Mouse (Mus musculus) hindbrain, embryonic 12.5 days (tissue): Measurements from ENCODE around the gene Cables2. TPM values are rescaled to one million over a fixed set of nuclear protein-coding genes. Genes with fewer than 3 reads are reported as not detected.
A peak's percentile ranks its signal among the peaks of the same experiment; 100 is the strongest.

Source experiments
- ATAC-seq: fragments of 200-750 bp; cut with Nextera tagmentation; 2 replicates; pipeline ENCODE4 v1.8.0; 2017; ENCODE audit warnings: moderate TSS enrichment; ENCODE audit not compliant: low FRiP score
- H3K27ac ChIP-seq: fragments of 300-500 bp; sonication (generic); 2 replicates; pipeline ENCODE4 v1.5.1; 2016; ENCODE audit warnings: mild to moderate bottlenecking
- H3K27me3 ChIP-seq: fragments of 300-500 bp; sonication (generic); 2 replicates; pipeline ENCODE4 v1.6.1; 2016; ENCODE audit warnings: mild to moderate bottlenecking
- H3K36me3 ChIP-seq: fragments of 300-500 bp; sonication (generic); 2 replicates; pipeline ENCODE4 v1.6.1; 2016; ENCODE audit warnings: mild to moderate bottlenecking
- H3K4me1 ChIP-seq: fragments of 300-500 bp; sonication (generic); 2 replicates; pipeline ENCODE4 v1.6.1; 2016
- H3K4me2 ChIP-seq: fragments of 300-500 bp; sonication (generic); replicated peaks from 2 replicates; pipeline ENCODE4 v1.6.1; 2016; ENCODE audit warnings: mild to moderate bottlenecking
- H3K4me3 ChIP-seq: fragments of 300-500 bp; sonication (generic); 2 replicates; pipeline ENCODE4 v1.5.1; 2016; ENCODE audit warnings: mild to moderate bottlenecking
- H3K9ac ChIP-seq: fragments of 300-500 bp; sonication (generic); 2 replicates; pipeline ENCODE4 v1.6.1; 2016; ENCODE audit warnings: mild to moderate bottlenecking, moderate library complexity
- H3K9me3 ChIP-seq: fragments of 300-500 bp; sonication (generic); replicated peaks from 2 replicates; pipeline ENCODE4 v1.6.1; 2016; ENCODE audit warnings: mild to moderate bottlenecking
- WGBS: fragments of 180-500 bp; shearing (Covaris S2); methylation state at CpG from one replicate; pipeline ENCODE4 v1.1.7; 2016; 5-methylcytosine and 5-hydroxymethylcytosine counted together
- polyA plus RNA-seq: library from polyadenylated mRNA; unstranded; fragments of >200 nt; fragmentation: Nextera tagmentation; extraction: Ambion mirVana; gene quantifications from 2 replicates; pipeline ENCODE4 v1.2.1, GENCODE M21; 2016

The Cables2 gene
- polyA plus RNA-seq, 1 experiment from 2014 or later, result 29.5 TPM

GRCm38 (mm10) chr2:180275836-180276235 lies 2.5 kb upstream of the Cables2 start:
- H3K27ac ChIP-seq, result no peak overlapping the region
- H3K9me3 ChIP-seq, result no peaks in the 10 kb centered on the region
- WGBS, result 3% methylated on average over 8 of the region's 8 CpGs
- peaks cover 26% of the 10 kb centered on the region for H3K4me1 ChIP-seq
- no peak for ATAC-seq
- no peaks in the 10 kb centered on the region for H3K36me3 ChIP-seq
- peak overlapping the region; percentile 25 for H3K4me2 ChIP-seq
- no peak overlapping the region for H3K4me3 ChIP-seq
- H3K27me3 ChIP-seq, result peaks cover 10% of the 10 kb centered on the region; the same call in 1 of the 2 replicates
- no peak overlapping the region for H3K9ac ChIP-seq

DNA sequence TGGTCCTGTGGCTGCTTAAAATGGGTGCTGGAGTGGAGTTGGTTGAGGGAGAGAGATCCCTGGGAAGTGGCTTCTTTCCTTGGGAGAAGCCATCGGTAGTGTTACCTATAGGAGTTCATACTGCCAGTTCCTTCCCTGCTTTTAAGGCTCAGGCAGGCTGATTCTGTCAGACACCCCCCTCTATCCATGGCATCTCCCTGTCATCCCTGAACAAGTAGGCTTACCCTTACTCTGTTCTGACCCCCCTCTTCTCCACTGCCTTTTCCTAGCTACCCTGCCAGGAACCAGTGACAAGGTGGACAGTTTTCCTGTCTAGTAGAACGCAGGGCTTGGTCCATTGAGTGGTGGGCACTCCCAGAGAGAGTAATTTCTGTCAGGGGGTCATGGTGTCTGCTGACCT lies 1.2 kb upstream of the Cables2 start:
- 87% methylated on average over 2 of the region's 2 CpGs for WGBS
- H3K9me3 ChIP-seq, result no peaks in the 10 kb centered on the region
- peaks cover 33% of the 10 kb centered on the region for H3K4me1 ChIP-seq
- no peak overlapping the region for H3K27ac ChIP-seq
- no peak for ATAC-seq
- peaks cover 10% of the 10 kb centered on the region; the same call in 1 of the 2 replicates for H3K27me3 ChIP-seq
- no peak overlapping the region for H3K4me2 ChIP-seq
- H3K4me3 ChIP-seq, result no peak overlapping the region
- H3K36me3 ChIP-seq, result no peaks in the 10 kb centered on the region; the same call in 1 of the 2 replicates
- no peak overlapping the region for H3K9ac ChIP-seq

- Histone ChIP-seq H3K9me3 (no peaks in the 10 kb centered on the region), H3K27ac (peak overlapping the region; percentile 79), H3K4me3 (peak overlapping the region; percentile 92), H3K9ac (peak overlapping the region; percentile 98), H3K36me3 (peaks cover under 1% of the 10 kb centered on the region; the same call in 1 of the 2 replicates), H3K4me1 (peaks cover 34% of the 10 kb centered on the region), H3K4me2 (peak overlapping the region; percentile 96), H3K27me3 (peaks cover 10% of the 10 kb centered on the region; the same call in 1 of the 2 replicates)
- WGBS, result under 1% methylated on average over 26 of the region's 37 CpGs
- ATAC-seq, result peak; percentile 51
Observed at GRCm38 (mm10) chr2:180272884-180273321, 393 bp downstream of the Cables2 start.

GRCm38 (mm10) chr2:180271804-180272395 lies 1.4 kb downstream of the Cables2 start:
- H3K27ac ChIP-seq, result no peak overlapping the region
- no peak for ATAC-seq
- peak overlapping the region; percentile 92 for H3K4me3 ChIP-seq
- peaks cover 38% of the 10 kb centered on the region for H3K4me1 ChIP-seq
- peaks cover 10% of the 10 kb centered on the region; the same call in 1 of the 2 replicates for H3K27me3 ChIP-seq
- H3K36me3 ChIP-seq, result peaks cover 2% of the 10 kb centered on the region; the same call in 1 of the 2 replicates
- peak overlapping the region; percentile 36 for H3K9ac ChIP-seq
- peak overlapping the region; percentile 96 for H3K4me2 ChIP-seq
- H3K9me3 ChIP-seq, result no peaks in the 10 kb centered on the region
- WGBS, result 79% methylated on average over 5 of the region's 5 CpGs

DNA sequence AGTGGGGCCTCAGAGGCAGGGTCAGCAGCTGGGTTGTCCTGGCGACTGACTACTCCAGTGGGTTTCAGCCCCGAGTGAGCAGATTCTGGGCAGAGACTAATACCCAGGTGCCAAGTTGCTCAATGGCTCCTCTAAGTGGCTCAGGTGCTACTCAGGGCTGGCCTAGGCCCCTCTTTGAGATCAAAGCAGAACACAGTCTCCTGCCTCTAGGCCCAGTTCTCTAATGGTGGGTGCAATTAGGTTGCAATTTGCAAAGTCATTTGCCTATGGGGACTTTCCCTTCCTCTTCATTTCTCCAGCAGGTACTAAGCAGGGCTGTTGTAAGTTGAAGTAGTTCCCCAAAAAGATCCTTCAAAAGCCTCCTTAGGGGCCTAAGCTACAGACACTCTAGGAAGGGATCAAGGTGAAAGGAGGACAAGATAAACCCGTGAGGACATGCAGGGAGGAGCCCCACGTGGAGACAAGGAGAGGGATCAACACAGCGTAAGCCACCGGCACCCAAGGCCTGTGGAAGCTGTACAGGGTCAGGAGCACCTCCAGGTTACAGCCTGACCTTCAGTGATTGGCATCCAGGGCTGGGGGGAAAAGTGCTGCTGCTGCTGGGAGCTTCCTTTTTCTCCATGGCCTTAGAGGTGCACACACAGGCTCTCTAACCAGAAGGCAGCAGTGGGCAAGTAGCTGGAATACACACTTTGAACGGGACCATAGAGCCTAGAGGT lies 2.6 kb downstream of the Cables2 start:
- Histone ChIP-seq H3K27ac (no peak overlapping the region), H3K27me3 (peaks cover 10% of the 10 kb centered on the region; the same call in 1 of the 2 replicates), H3K4me1 (peaks cover 38% of the 10 kb centered on the region), H3K9ac (peak overlapping the region; percentile 28; the same call in 1 of the 2 replicates), H3K9me3 (no peaks in the 10 kb centered on the region), H3K36me3 (peaks cover 6% of the 10 kb centered on the region; the same call in 1 of the 2 replicates), H3K4me3 (no peak overlapping the region), H3K4me2 (no peak overlapping the region)
- 80% methylated on average over 7 of the region's 7 CpGs for WGBS
- ATAC-seq, result no peak

DNA sequence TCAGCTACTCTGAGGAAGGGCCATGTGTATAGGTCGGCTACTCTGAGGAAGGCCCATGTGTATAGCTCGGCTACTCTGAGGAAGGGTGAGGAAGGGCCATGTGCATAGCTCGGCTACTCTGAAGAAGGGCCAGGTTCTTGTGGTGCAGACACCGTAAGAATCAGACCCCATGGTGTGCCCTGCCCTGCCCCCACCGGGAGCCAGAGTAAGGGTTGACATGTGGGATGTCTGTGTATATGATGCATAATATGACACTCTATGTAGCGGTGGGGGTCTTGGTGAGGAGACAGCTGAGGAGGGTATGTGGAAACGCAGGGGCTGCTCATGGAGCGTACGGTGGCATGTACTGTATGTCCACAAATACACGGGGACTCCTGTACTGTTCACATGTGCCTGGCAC lies 4.0 kb downstream of the Cables2 start:
- 92% methylated on average over 10 of the region's 10 CpGs for WGBS

DNA sequence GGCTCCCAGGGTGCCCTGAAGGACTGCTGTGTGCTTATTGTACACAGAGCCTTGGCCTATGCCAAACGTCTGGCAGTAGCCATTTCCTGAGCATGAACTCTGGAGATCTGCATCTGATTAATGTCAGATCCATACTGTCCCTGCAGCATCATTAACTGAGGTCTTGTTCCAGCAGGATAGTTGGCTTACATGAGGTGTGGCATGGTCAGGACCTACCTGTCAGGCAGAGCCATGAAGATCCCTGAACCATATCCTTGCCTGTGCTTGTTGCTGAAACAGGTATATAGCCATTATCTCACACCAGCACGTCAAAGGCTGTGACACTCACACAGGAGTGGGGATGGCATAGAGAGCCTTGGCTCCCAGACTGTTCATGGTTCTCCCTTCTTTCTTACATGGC lies 5.3 kb downstream of the Cables2 start:
- H3K9ac ChIP-seq, result no peak overlapping the region
- H3K4me1 ChIP-seq, result peaks cover 33% of the 10 kb centered on the region
- no peak overlapping the region for H3K4me3 ChIP-seq
- no peaks in the 10 kb centered on the region for H3K27me3 ChIP-seq
- whole genome bisulfite sequencing, result 67% methylated on average over 2 of the region's 2 CpGs
- ATAC-seq, result no peak
- peaks cover 24% of the 10 kb centered on the region for H3K36me3 ChIP-seq
- H3K4me2 ChIP-seq, result no peak overlapping the region
- H3K9me3 ChIP-seq, result no peaks in the 10 kb centered on the region
- no peak overlapping the region for H3K27ac ChIP-seq

More for the DNA sequence above, 4.0 kb downstream of the Cables2 start:
- Histone ChIP-seq H3K36me3 (peaks cover 11% of the 10 kb centered on the region), H3K9me3 (no peaks in the 10 kb centered on the region), H3K4me2 (no peak overlapping the region), H3K27ac (no peak overlapping the region), H3K4me3 (no peak overlapping the region), H3K9ac (no peak overlapping the region), H3K27me3 (peaks cover 1% of the 10 kb centered on the region; the same call in 1 of the 2 replicates), H3K4me1 (peaks cover 38% of the 10 kb centered on the region)
- no peak for ATAC-seq

GRCm38 (mm10) chr2:180262891-180263290 lies 10.4 kb downstream of the Cables2 start:
- Histone ChIP-seq H3K36me3 (peaks cover 69% of the 10 kb centered on the region), H3K27me3 (no peaks in the 10 kb centered on the region)

DNA sequence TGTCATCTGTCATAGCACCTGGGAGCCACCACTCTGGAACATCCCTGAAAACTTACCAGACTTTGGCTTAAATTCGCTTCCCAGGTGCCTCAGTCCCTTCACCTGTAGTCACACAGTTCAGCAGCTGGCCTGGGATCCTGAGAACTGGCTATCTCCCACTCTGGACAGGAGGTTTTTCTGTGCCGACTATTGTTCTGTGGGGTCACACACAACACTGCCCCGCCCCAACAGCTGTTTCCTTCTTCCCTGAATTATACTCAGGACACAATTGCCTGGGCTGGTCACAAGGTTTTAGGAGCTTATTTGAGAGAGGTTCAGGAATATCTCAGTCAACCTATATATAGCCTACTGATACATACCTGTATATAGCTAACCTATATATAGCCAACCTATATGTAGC lies 10.9 kb downstream of the Cables2 start:
- H3K27ac ChIP-seq, result no peak overlapping the region
- no peaks in the 10 kb centered on the region for H3K9me3 ChIP-seq
- 75% methylated on average over 3 of the region's 3 CpGs for WGBS
- H3K4me3 ChIP-seq, result no peak overlapping the region
- H3K27me3 ChIP-seq, result no peaks in the 10 kb centered on the region
- no peak overlapping the region for H3K4me2 ChIP-seq
- H3K4me1 ChIP-seq, result peaks cover 8% of the 10 kb centered on the region
- H3K36me3 ChIP-seq, result peaks cover 67% of the 10 kb centered on the region
- no peak overlapping the region for H3K9ac ChIP-seq
- no peak for ATAC-seq

More at GRCm38 (mm10) chr2:180262891-180263290, 10.4 kb downstream of the Cables2 start:
- Histone ChIP-seq H3K4me3 (no peak overlapping the region), H3K4me1 (peaks cover 10% of the 10 kb centered on the region), H3K27ac (no peak overlapping the region), H3K9me3 (no peaks in the 10 kb centered on the region), H3K9ac (no peak overlapping the region), H3K4me2 (no peak overlapping the region)
- WGBS, result 93% methylated on average over 10 of the region's 10 CpGs
- no peak for ATAC-seq

DNA sequence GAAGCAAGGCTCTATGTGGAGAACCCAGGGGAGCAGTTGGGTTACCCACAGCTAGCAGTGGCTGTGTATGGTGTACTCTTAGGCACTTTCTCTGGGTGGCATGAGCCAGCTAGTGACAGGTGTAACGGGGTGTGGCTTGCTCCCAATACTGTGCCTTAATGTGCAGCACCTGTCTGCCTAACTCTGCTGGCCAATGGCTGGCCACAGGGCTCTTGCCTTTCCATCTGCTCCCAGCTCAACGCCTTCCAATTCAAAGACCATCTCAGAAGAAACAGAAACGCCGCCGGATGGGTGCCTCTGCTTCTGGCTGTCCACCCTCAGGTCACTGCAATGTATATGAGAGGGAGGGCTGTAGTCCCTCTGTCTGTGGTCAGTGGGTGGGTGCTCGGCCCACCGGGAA lies 11.4 kb downstream of the Cables2 start:
- 91% methylated on average over 7 of the region's 7 CpGs for WGBS
- H3K36me3 ChIP-seq, result peaks cover 67% of the 10 kb centered on the region
- no peak overlapping the region for H3K4me2 ChIP-seq
- no peaks in the 10 kb centered on the region for H3K27me3 ChIP-seq
- peaks cover 8% of the 10 kb centered on the region for H3K4me1 ChIP-seq
- H3K9ac ChIP-seq, result no peak overlapping the region
- no peak overlapping the region for H3K4me3 ChIP-seq
- no peaks in the 10 kb centered on the region for H3K9me3 ChIP-seq
- H3K27ac ChIP-seq, result no peak overlapping the region
- ATAC-seq, result no peak

DNA sequence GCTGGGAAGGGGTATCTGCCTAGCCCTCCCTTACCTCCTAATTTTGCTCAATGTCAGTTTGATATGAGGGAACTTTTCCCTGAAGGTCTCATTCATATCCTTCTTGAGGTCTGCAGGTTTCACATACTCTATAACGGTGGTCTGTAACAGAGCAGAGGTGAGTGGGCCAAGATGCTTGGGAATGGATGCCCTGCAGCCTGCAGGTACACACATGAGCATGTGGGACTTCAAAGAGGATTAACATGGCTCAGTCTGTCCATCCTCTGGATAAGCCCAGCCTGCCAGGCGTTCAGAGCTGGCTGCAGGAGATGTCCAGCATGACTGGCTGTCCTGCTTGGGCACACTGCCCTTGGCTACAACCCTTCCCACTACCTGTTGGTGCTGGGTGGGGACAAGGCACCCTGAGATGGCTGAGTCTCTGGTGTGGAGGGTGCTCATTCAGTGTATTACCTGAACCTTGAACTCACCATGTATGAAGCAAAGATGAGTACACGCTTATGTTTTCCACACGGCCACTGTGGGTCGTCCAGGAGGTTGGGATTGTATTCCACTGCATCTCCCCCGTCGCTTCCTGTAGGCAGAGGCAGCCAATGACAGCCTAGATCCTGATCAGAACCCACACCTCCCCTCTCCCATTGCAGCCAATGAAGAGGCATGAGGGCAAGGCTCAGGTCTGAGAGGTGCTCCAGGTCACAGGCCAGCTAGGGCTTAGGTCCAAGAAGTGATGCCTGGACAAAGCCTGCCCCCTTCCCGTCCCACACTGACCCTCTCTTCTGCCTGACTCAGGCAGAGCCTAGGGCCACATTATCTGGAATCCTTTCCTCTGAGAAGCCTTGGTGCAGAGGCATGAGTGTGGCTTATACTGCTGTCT lies 12.5 kb downstream of the Cables2 start:
- H3K4me3 ChIP-seq, result no peak overlapping the region
- no peak overlapping the region for H3K9ac ChIP-seq
- H3K9me3 ChIP-seq, result no peaks in the 10 kb centered on the region
- H3K27ac ChIP-seq, result no peak overlapping the region
- no peaks in the 10 kb centered on the region for H3K27me3 ChIP-seq
- peaks cover 63% of the 10 kb centered on the region for H3K36me3 ChIP-seq
- WGBS, result 67% methylated on average over 8 of the region's 8 CpGs
- H3K4me2 ChIP-seq, result no peak overlapping the region
- ATAC-seq, result no peak
- H3K4me1 ChIP-seq, result peaks cover 16% of the 10 kb centered on the region
